Mouse (Mus musculus) gastrocnemius, postnatal 36 days (tissue): ENCODE results near the gene Nr4a1. TPM values are rescaled to one million over a fixed set of nuclear protein-coding genes. Genes with fewer than 3 reads are reported as not detected.
A peak's percentile ranks its signal among the peaks of the same experiment; 100 is the strongest.

Source experiments
- DNase-seq, 2 experiments: peaks; one replicate each; pipeline ENCODE4 v3.0.0; 2022
- intact Hi-C: fragments of 180-260 bp; cut with DNase I; formaldehyde crosslinking; loops from one replicate; pipeline ENCODE4 v1.15.1; 2025
- total RNA-seq, 2 experiments: library from RNA; stranded (reverse); gene quantifications; 2 replicates each; pipeline ENCODE4 v1.2.3; 2021

Gene Nr4a1
- total RNA-seq, 2 experiments from 2014 or later = 152 to 202 TPM

DNA sequence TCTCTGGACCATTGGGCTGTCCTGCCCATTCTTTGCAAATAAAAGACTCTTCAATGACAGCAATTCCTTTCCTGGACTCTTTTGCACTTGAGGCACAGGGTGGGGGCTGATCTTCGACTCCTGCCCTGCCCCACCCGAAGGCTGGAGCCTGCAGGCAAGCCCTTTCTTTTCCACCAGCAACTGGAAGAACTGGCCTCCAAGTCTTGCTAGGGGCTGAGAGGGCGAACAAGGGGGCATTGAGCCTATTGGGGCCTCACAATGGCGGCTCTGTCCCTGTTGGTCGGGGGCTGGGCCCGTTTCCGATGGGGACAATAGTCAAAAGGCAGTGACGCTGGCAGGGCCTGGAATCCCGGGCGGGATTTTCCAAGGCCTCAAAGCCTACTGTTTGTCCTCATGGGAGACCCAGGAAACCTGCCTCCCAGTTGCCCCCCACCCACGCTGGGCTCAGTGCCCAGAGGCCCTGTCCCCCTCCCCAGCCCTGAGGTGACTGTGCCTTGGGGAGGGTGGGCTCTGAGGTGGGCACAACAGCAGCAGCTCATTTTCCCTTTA lies 23.4 kb downstream of the Nr4a1 start:
- no peak for DNase-seq
- intact Hi-C loops = no loop called here

DNA sequence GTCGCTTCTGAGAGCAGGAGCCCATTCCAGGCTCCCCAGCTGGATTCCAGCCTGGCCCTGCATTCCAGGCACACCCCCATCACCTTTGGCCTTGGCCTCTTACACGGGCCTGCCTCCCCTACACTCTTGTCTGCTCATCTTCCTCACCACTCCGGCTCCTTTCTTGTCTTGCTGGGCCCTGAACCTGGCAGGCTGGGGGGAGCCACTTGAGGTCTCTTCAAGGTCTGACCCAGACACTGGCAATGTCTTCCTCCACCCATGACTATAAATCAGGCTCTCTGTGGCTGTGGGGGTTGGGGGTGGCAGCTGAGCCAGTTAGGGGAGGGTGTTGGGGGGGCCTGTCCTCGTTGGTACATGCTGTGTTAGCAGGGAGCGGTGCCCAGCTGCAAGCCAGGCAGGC lies 24.5 kb downstream of the Nr4a1 start:
- DNase-seq = peak in 1 of 2 experiments; percentile 60
- intact Hi-C loops = no loop called here

DNA sequence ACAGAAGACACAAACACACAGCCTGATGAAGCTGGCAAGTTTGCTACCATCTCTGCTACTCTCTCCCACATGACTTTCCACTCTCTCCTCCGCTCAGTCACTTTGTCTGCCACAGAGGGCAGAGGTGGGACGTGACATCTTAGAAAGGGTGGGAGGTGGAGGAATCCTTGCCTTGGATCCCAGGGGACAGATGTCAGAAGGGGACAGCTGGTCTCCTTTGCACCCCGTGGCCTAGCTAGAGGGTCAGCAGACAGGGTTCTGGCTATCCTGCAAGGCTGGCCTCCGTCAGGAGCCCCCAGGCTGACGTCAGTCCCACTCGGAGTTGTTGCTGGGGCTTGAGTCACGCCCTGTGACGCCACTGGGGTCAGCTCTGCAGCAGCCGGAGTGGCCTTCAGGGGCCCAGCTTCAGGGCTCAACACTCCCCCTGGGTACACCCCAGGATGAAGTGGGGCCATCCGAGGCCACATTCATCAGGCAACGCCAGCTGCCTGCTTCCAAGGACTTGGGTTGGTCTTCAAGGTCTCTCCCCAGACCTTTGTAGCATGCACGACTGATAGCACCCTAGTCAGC lies 25.4 kb downstream of the Nr4a1 start:
- DNase-seq = no peak
- intact Hi-C loops = no loop called here

DNA sequence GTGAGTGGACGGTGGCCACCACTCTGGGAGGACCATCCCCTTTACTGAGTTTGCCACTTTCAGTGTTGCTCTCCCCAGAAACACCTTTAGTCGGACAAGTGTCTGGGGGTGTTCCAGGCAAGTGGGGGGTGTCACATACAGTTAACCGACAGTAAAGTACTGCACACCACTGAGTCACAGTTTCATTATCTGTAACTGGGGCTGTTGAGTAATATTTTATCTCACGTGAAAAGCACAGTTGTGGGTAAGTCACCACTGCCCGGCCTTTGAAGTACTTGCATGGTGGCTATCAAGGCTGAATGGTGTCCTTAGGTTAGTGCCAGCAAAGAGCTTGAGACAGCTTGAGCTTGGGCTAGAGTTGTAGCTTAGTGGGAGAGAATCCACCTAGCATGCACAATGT lies 28.4 kb downstream of the Nr4a1 start:
- intact Hi-C loops = loop anchor here (2.0 kb wide), 1 partner anchor 42 kb away; no protein-coding TSS in a partner anchor
- no peak for DNase-seq

DNA sequence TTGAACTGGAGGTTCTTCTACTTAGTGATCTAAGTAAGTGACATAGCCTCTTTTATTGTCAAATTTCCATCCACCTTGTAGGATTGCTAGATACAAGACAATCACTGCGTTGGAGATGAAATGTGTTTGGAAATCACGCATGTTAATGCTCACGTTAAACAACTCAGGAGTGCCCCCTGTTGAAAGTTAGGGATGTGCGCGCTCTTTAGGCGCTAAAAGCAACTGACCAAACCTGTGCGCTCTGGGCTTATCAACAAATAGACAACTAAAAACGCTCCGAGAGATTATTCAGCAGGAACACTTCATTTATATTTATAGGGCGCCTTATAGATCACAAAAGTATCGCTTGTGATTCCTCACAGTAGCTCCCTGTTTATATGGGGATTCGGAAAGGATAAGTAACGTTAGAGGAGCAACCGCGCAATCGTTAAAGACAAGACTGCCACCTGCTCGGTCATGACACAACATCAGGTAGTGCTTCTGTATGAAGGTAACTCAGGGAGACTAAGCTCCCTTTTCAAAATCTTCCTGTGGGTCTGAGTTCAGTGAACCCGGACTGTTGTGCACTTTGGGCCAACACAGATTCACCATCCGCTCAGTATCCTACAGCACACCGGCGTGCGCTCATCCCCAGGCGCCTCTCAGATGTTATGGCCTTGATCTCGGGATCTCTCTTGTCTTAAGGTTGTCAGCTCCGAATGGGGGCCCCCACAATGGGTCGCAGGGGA lies 29.3 kb downstream of the Nr4a1 start:
- DNase-seq = peak in 1 of 2 experiments; percentile 62
- intact Hi-C loops = loop anchor here (2.0 kb wide), 1 partner anchor 43 kb away; no protein-coding TSS in a partner anchor

DNA sequence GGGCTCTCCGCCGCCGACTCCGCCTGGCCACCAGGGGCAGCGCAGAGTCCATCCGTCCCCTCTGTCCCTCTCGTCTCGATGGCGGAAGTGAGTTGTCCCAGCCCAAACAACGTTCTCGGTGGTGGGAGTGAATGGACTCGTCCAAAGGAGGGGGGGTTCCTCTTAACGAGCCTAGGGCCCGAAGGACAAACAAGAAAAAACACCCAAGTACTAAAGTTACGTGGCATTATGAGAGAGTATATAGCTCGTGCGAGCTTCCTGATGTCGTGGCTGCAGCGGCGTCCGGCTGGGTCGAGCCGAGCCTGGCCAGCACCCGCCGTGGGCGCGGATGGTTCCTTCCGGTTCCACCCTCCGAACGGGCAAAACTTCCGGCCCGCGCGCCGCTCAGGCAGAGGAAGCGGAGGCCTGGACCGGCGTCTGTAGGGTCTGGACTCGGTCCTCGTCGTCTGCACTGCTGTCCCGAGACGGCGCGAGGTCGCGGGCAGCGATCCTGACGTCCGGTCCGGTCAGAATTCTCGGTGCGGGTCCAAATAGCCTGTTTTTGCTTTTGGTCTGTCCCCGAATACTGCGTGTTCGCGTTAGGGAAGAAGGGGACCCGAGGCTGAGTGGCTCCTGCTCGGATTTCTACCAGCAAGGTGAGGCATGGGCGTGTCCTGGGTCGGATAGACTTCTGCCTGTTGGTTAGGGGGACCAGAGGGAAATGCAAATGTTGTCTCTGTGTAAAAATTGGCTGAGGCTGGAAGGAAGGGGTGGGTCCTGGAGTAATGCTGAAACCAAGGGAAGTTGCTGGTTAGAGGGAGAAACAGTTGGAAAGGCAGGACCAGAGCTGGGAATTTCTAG lies 30.1 kb downstream of the Nr4a1 start, which contains the start of gene Atg101:
Gene Atg101 (plus strand): TSS at position 362 of the 840 bp plus-strand sequence.
- intact Hi-C loops = loop anchor here (2.0 kb wide), 2 partner anchors 31 to 43 kb away; no protein-coding TSS in a partner anchor
- DNase-seq = peak; percentile 84 to 87

DNA sequence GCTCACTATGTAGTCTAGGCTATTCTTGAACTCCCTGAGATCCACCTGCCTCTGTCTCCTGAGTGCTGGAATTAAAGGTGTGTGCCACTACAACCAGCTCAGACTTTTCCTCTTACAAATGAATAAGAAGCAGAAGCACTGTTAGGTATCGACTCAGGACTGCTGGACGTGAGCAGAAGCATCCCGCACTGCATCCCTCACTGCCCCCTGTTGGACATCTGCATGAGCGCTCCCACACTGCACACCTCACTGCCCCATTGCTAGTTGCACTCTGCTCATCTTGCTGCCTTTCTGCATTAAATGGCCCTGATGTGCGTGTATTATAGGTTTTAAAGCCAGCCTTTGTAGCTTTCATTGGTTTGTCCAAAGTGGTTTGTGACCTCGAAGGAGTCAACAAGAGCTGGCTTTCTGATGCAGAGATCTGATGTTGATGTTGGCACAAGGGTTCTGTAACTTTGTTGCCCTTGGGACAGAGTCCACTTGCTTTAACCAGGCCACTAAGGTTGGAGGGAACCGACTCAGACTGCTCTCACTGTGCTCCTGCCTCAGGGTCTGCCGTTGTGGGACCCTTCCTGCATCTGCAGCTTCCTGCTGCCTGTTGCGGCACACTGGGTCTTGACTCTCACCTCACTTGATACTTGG lies 32.2 kb downstream of the Nr4a1 start:
- intact Hi-C loops = loop anchor here (5.0 kb wide), 1 partner anchor 64 kb away; the partner anchor contains the start of gene Grasp
- no peak for DNase-seq

DNA sequence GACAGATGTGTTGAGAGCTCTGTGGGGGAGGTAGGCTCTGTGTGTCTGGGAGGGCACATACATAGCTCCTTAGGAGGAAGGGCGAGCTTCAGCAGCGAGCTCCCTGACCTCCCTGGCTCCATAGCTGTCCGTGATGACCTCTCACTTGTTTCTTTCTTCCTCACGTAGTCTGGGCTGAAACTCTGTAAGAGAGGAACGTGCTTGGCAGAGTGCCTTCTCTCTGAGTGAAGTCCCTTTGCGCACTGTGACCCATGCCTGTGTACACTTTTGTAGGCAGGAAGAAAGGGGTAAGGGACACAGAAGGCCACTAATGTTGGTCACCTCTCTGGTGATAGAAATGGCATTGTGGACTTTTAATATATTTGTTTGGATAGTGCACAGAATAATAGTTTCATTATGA lies 33.3 kb downstream of the Nr4a1 start:
- intact Hi-C loops = loop anchor here (5.0 kb wide), 1 partner anchor 65 kb away; the partner anchor contains the start of gene Grasp
- DNase-seq = no peak

DNA sequence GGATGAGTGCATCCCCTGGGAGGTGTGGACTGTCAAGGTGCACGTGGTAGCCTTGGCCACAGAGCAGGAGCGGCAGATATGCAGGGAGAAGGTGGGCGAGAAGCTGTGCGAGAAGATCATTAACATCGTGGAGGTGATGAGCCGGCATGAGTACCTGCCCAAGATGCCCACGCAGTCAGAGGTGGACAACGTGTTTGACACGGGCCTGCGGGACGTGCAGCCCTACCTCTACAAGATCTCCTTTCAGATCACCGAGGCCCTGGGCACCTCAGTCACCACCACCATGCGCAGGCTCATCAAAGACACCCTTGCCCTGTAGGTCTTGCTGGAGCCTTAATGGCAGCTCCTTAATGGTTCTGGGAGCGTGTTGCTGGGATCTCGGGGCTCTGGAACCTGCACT lies 36.3 kb downstream of the Nr4a1 start:
- intact Hi-C loops = no loop called here
- no peak for DNase-seq

DNA sequence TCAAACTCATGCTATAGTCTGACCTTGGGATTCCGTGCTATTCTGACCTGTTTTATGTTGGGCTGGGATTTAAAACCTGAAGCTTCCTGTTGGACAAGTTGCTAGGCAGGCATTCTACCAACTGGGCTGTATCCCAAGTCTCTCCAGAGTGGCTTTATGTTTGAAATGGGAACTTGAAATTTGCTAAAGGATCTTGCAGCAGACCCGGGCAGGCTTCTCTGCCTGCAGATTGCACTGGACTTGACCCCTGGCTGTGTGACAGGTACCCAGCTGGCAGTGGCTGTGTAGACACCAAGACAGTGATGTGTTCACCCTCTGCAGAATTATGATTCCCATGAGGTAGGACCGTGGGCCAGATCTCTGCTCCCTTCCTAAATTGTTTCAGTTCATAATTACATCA lies 37.9 kb downstream of the Nr4a1 start:
- DNase-seq = no peak
- intact Hi-C loops = no loop called here

DNA sequence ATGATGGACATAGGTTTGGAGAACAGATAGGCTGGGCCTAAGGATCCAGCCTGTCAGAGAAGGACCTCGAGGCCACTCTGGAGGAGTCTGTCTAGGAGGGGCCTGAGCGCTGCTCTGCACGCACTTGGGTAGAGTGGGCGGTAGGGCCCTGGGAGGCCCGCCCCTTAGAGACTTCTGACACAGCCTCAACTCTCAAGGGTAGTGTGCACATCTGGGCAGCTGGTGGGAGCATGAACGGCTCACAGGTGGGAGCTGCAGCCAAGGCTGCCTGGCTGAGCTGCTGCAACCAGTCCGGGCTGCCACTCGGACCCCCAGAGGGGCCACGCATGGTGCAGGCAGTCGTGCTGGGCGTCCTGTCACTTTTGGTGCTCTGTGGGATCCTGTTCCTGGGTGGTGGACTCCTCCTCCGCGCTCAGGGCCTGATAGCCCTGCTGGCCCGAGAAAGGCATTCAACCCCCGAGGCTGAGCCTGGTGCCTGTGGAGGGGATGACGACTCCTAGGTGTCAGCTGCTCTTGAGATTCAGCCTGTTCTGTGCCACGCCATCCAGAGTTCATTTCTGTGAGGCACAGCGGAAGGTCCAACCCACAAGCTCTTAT lies 39.1 kb downstream of the Nr4a1 start, which contains the start of gene 6030408B16Rik:
Gene 6030408B16Rik (plus strand): TSS at position 188 of the 597 bp plus-strand sequence.
- no peak for DNase-seq
- intact Hi-C loops = no loop called here

DNA sequence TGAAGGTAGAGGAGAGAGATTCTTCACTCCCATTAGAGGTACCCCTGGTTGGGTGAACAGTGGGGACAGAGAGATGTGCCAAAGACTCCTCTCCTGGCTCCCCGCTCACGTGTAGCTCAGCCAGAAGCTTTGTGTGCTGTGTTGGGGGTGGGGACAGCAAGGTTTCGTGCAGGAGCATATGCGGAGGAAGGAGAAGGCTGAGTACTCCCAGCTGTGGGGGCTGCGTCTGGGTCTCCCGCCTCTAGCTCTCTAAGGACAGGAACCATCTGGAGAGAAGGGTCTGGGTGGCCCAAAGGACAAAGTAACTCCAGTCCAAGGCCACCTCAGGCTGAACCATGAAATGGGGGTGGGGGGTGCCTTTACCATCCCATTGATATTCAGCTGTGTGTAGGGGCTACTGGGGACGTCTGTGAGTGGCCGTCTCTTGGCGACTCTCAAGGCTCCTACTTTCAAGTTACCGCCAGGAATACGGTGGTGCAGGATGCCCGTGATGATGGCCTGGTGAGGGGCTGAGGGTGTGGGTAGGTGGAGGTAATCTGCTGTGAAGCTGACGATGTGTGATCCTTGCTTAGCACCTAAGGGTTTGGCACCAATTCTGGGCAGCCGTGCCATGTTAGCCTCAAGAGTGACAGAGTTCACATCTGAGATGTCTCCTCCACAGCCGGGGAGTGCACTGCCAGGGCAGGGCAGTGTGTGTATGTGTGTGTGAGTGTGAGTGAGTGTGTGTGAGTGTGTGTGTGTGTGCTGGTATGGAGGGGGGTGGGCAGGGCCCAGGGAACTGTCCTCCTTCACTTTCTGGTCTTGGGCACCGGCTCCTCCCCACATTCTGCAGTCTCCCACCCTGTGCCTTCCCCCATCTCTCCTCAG lies 40.2 kb downstream of the Nr4a1 start:
- no peak for DNase-seq
- intact Hi-C loops = no loop called here

DNA sequence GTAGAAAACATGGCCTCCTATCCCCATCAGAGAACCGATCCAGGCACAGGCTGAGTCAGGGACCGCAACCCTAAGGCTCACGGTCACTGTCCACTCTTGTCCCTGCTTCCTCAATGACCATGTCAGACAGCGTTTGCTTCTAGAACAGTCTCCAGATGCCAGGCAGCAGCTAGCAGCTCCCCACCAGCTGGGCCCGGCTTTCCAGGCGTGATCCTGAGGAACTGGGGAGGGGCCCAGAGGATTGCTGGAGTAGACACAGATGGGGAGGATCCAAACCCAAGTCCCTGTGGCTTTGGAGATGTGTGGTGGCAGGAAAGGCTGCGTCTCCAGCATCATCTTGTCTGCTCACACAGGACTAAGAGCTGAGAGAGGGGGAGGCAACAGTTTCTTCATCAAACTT lies 41.0 kb downstream of the Nr4a1 start:
- DNase-seq = no peak
- intact Hi-C loops = no loop called here

DNA sequence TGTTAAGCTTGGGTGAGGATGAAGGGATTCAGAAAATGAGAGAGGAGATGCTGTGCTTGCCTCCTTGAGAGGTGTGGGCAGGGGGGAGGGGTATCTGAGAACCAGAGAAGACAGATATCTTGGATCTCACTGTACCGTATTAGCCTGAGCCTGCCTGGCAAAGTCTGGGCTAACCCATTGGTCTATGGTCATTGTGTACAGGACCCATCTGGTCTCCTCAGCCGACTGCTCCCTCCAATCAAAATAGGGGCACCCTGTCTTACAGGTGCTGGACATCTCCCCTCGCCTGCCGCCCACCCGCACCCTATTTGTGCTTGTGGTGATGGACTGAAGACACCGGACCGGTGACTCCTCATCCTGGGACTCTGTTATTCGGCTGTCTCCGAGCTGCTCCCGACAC lies 41.5 kb downstream of the Nr4a1 start:
- intact Hi-C loops = no loop called here
- no peak for DNase-seq

DNA sequence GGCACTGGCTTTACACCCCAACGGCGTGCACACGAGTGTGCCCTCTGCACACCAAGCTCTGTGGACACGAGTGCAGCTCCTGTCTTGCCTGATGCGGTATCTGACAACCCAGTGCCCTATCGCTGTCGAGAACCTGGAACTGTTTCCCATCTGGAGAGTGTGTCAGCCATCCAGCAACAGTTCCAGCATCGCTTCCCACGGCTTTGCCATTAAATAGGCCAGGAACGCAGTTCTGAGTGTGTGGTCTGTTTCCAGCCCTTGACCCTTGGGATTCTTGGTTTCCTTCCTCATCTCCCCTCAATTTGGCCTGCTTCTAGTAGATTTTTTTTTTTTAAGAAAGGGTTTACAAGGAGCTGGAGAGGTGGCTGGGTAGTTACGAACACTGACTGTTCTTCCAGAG lies 42.0 kb downstream of the Nr4a1 start:
- intact Hi-C loops = no loop called here
- DNase-seq = no peak

DNA sequence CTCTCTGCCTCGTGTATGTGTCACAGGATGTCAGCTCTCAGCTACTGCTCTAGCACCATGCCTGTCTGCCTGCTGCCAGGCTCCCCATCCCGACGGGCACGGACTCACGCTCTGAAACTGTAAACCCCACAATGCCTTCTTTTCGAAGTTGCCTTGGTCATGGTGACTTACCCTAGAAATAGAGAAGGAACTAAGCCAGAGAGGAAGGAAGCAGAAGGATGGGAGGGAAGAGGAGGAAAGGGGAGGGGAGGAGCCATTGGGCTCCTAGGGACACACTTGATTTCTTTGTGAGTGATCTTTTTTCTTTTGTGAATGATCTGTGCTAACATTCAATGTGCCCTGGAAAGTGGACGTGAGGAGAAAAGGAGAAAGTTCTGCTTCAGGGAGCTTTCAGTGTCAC lies 43.9 kb downstream of the Nr4a1 start:
- intact Hi-C loops = no loop called here

DNA sequence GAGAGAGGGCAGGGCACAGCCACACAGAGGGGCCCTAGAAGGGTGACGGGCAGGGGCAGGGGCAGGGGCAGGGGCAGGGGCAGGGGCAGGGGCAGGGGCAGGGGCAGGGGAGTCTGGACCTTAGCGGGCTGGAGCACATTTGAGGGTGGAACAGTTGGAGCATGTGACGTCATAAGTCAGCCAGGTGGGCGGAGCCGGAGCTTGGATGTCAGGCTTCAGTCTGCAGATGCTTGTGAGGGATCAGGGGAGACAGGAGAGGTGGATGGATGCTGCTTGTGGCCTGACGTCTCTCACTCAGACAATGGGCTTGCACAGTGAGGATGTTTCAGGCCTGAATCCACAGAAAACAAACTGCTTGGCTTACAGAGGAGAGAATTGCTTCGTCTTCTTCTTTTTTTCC lies 44.5 kb downstream of the Nr4a1 start:
- DNase-seq = no peak
- intact Hi-C loops = no loop called here

More for the DNA sequence above, 43.9 kb downstream of the Nr4a1 start:
- no peak for DNase-seq

DNA sequence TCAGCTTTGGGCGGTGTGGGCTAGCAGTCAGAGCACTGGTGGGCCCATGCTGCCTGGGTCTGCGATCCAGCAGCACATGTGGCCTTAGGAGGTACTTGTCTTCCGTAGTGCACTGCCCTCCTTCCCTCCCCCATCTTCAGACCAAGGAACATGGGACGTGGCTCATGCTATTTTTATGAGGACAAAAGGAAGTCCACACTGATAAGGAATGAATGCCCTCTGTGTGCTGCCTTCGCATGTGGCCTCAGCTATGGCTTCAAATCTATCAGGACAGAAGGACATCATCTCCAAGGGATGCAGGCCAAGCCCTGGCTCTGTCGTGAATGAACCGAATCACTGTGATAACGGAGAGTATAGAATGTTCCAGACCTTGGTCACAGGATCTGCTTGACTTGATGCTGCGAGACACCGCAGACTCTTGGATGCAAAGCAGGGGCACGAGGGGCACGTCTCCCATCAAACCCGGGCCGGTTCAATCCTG lies 45.5 kb downstream of the Nr4a1 start:
- intact Hi-C loops = no loop called here

DNA sequence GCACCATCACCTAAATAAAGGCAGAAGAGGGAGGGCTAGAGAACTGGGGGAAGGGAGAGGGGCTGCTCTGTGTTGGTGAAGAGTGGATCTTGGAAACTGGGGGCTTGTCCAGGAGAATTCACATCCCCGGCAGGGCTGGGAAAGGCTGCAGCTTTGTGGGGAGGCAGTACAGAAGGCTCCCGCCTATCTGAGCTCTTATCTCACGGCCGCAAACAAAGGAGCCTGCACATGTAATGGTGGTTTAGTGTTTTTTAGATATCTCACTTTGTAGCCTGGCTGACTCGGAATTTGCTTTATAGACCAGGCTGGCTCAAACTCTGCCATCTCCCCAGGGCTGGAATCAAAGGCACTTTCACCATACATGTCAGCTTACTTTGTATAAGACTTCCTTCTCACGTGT lies 46.1 kb downstream of the Nr4a1 start:
- DNase-seq = no peak

More for the DNA sequence above, 45.5 kb downstream of the Nr4a1 start:
- no peak for DNase-seq

More for the DNA sequence above, 46.1 kb downstream of the Nr4a1 start:
- intact Hi-C loops = no loop called here
